Mouse (Mus musculus): Measurements from ENCODE around the gene Kcnma1.

DNA sequence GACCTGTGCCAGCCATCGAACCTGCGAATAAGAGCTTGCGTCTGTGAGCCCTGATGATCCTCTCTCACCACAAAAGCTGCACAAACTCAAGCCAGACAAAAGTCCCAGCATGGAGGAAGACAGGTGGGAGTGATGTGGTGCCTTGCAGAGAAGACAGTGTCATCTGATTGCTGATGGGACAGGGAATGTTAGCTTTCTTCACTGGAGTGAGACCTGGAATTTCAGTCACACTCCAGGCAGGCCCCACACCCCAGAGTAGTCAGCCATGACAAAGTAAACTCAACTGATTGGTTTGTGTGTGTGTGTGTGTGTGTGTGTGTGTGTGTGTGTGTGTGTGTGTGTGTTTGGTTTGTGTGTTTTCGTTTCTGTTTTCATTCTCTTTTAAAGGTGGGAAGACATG is 57.0 kb downstream of the Kcnma1 start:
- TF ChIP-seq POLR2A (IDR thresholded peaks at IDR 0.05; ENCODE audit: control insufficient read depth, extremely low read depth, insufficient read depth, low read length, poor library complexity) (no peak), CTCF (IDR thresholded peaks at IDR 0.05; ENCODE audit: borderline replicate concordance, control insufficient read depth, extremely low read depth, insufficient read depth, low read length, poor library complexity) (no peak)
